Mouse (Mus musculus) liver, adult 2 months (tissue): ENCODE measurements at regions not wholly inside any gene's neighbourhood (a gene's known extent, or its start where the extent isn't known, plus 50 kb on each side); places are given as distances from the start of the nearest gene placed in this dataset.

Experiments used
- DNase-seq: peaks from one replicate; pipeline ENCODE4 v3.0.0-alpha.2; 2011; ENCODE audit warnings: low read depth, low spot score; ENCODE audit errors: extremely low read depth
- H3K27ac ChIP-seq: fragments of 200-500 bp; replicated peaks from 2 replicates; pipeline ENCODE4 v1.5.1; 2012; ENCODE audit warnings: low read depth, mild to moderate bottlenecking, control low read depth, inconsistent platforms, low read length; ENCODE audit not compliant: insufficient read depth
- H3K27me3 ChIP-seq: fragments of 200-500 bp; 2 replicates; pipeline ENCODE4 v1.6.1; 2012; ENCODE audit warnings: mild to moderate bottlenecking, moderate library complexity, low read length, inconsistent platforms; ENCODE audit not compliant: control insufficient read depth, insufficient read depth
- H3K36me3 ChIP-seq: fragments of 200-500 bp; 2 replicates; pipeline ENCODE4 v1.6.1; 2012; ENCODE audit warnings: low read length, inconsistent platforms; ENCODE audit not compliant: control insufficient read depth, insufficient read depth
- H3K4me1 ChIP-seq: fragments of 200-500 bp; 2 replicates; pipeline ENCODE4 v1.6.1; 2011; ENCODE audit warnings: low read length; ENCODE audit not compliant: control insufficient read depth, insufficient read depth
- H3K4me3 ChIP-seq: fragments of 200-500 bp; 2 replicates; pipeline ENCODE4 v1.5.1; 2011; ENCODE audit warnings: low read depth, mild to moderate bottlenecking, control low read depth, low read length, moderate library complexity; ENCODE audit not compliant: insufficient read depth
- H3K79me2 ChIP-seq: fragments of 200-500 bp; 2 replicates; pipeline ENCODE4 v1.6.1; 2012; ENCODE audit warnings: inconsistent platforms, mild to moderate bottlenecking, low read length, moderate library complexity; ENCODE audit not compliant: control insufficient read depth, insufficient read depth
- H3K9ac ChIP-seq: fragments of 200-500 bp; 2 replicates; pipeline ENCODE4 v1.6.1; 2012; ENCODE audit warnings: low read depth, mild to moderate bottlenecking, control low read depth, inconsistent platforms, low read length
- CTCF ChIP-seq: fragments of 200-500 bp; IDR thresholded peaks from 2 replicates; pipeline ENCODE4 v1.5.1; 2011; ENCODE audit warnings: low read depth, low read length, control low read depth
- POLR2A ChIP-seq: fragments of 200-500 bp; IDR thresholded peaks from 2 replicates; pipeline ENCODE4 v1.6.1; 2011; ENCODE audit warnings: low read length, control low read depth; ENCODE audit not compliant: insufficient read depth; ENCODE audit errors: extremely low read depth
- WGBS: fragments of 180-500 bp; shearing (Covaris S2); methylation state at CpG from one replicate; pipeline ENCODE4 v1.1.7; 2018; 5-methylcytosine and 5-hydroxymethylcytosine counted together

DNA sequence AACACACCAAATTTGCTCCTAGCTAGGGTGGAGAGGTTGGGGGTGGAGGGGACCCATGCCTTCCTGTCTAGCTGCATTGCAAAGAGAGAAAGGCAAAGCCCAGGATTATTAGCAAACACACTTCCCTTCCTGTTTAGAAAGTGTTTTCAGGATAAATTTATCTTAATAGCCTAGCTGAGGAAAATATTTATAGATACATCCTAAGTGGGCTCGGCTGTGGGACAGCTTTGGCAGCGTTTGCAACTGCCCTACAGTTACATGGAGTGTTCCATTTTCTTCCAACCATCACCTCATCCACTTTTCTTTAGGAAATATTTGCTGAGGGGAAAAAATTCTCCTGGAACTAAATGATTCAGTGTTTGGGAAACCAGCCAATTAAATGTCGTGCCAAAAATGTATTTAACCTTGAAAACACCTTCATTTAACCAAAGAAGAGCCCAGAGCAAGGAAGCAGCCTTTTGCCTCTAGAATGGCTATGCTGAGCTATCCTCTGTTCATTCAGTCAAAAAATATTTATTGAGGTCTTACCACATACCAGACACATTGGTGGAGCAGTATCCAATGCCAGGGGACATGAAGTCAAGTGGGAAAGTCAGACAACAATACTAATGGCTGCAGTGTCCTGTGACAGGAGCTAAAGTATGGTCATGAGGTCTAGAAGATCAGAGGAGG is 291.6 kb downstream of the Abcc12 start:
- no peak overlapping the region for H3K9ac ChIP-seq
- TF ChIP-seq CTCF (no peak), POLR2A (no peak)
- H3K79me2 ChIP-seq, result no peaks in the 10 kb centered on the region
- H3K4me3 ChIP-seq, result no peak overlapping the region
- H3K36me3 ChIP-seq, result no peaks in the 10 kb centered on the region
- no peaks in the 10 kb centered on the region for H3K4me1 ChIP-seq
- no peak overlapping the region for H3K27ac ChIP-seq
- H3K27me3 ChIP-seq, result no peaks in the 10 kb centered on the region
- 59% methylated on average over 3 of the region's 3 CpGs for WGBS
- no peak for DNase-seq

- no peak for DNase-seq
- TF ChIP-seq CTCF, result no peak
- TF ChIP-seq POLR2A, result no peak
- H3K36me3 ChIP-seq, result no peaks in the 10 kb centered on the region
- no peak overlapping the region for H3K27ac ChIP-seq
- H3K4me1 ChIP-seq, result no peaks in the 10 kb centered on the region
- H3K9ac ChIP-seq, result no peak overlapping the region
- no peaks in the 10 kb centered on the region for H3K27me3 ChIP-seq
- WGBS, result 79% methylated on average over 7 of the region's 7 CpGs
- no peaks in the 10 kb centered on the region for H3K79me2 ChIP-seq
- H3K4me3 ChIP-seq, result no peak overlapping the region
These were observed 297.6 kb downstream of the Abcc12 start for GRCm38 (mm10) chr8:86282922-86283321.

DNA sequence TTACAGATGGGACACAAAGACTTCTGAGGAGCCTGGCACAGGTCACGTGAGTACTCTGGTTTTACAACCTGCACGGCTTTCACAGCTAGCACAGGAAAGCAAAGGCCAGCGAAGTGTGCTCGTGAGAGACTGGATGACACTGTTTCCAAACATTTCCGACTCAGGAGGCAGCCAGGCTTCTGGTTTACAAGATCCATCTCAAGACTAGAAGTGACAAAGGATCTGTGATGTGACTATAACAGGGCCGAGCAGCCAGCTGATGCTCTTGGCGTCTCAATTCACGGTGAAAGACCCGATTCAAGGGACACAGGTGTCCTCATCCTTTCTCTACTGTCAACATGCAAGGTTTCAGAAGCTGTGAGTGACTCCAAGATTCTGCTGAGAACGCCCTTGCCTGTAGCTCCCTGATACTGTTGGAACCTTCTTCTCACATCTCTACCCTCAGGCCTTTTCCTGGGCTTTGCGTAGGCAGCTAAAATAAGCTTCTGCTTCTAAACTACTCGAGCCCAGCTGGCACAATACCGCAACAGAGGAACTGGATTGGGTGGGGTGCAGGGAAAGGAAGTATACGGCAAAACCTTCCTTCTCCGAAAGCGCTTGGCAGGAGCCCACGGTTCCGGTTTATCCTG is 300.3 kb downstream of the Abcc12 start:
- H3K27me3 ChIP-seq, result no peaks in the 10 kb centered on the region
- no peak overlapping the region for H3K9ac ChIP-seq
- H3K27ac ChIP-seq, result no peak overlapping the region
- no peaks in the 10 kb centered on the region for H3K79me2 ChIP-seq
- WGBS, result 85% methylated on average over 18 of the region's 18 CpGs
- no peak overlapping the region for H3K4me3 ChIP-seq
- H3K4me1 ChIP-seq, result no peaks in the 10 kb centered on the region
- no peak for TF ChIP-seq CTCF
- no peak for TF ChIP-seq POLR2A
- no peak for DNase-seq
- no peaks in the 10 kb centered on the region for H3K36me3 ChIP-seq

DNA sequence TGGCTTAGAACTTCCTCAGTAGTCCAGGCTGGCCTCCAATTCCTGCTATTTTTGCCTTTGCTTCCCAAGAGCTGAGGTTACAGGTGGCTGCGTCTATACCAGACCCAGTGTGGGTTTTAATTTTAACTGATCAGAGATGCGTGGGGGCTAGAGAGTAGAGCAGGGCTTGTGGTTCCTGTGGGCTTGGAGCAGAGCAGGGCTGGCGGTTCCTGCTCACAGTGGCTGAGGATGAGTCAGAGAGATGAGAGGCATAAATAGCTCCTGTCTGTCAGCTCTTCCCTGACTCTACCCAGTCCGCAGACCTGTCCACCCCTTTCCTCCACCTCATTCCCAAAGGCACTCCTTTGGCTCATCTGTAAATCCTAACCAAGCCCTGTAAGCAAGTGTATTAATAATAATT is 304.8 kb downstream of the Abcc12 start:
- Histone ChIP-seq H3K27me3 (0 out of 2 replicates have a peak, but pooled peaks cover 2% of the 10 kb centered on the region), H3K4me1 (no peaks in the 10 kb centered on the region), H3K79me2 (no peaks in the 10 kb centered on the region), H3K4me3 (no peak overlapping the region), H3K36me3 (no peaks in the 10 kb centered on the region), H3K27ac (no peak overlapping the region), H3K9ac (no peak overlapping the region)
- no peak for TF ChIP-seq CTCF
- no peak for TF ChIP-seq POLR2A
- 77% methylated on average over 4 of the region's 4 CpGs for WGBS
- DNase-seq, result no peak

DNA sequence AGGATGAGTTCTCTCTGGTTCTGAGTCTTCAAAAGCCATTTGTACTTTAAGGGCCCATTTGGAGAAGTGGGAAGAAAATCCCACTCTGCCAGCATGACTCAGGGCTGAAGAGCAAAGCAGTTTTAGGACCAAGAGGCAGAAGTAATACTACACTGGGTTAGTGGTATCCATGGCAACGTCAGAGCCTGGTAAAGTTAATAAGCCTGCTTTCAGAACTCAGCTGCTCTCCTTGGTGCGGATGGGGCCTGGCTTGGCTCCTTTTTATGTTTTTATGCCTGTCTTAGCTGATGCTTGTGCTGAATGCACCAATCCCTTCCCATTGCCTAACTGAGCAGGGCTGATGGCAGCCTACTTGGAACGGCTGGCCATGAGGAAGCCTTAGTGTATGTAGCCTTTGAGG is 306.7 kb downstream of the Abcc12 start:
- H3K27me3 ChIP-seq, result 0 out of 2 replicates have a peak, but pooled peaks cover 2% of the 10 kb centered on the region
- no peak for DNase-seq
- H3K36me3 ChIP-seq, result no peaks in the 10 kb centered on the region
- H3K4me1 ChIP-seq, result no peaks in the 10 kb centered on the region
- H3K4me3 ChIP-seq, result no peak overlapping the region
- WGBS, result 81% methylated on average over 3 of the region's 3 CpGs
- TF ChIP-seq POLR2A (no peak), CTCF (no peak)
- H3K27ac ChIP-seq, result no peak overlapping the region
- no peaks in the 10 kb centered on the region for H3K79me2 ChIP-seq
- H3K9ac ChIP-seq, result no peak overlapping the region

DNA sequence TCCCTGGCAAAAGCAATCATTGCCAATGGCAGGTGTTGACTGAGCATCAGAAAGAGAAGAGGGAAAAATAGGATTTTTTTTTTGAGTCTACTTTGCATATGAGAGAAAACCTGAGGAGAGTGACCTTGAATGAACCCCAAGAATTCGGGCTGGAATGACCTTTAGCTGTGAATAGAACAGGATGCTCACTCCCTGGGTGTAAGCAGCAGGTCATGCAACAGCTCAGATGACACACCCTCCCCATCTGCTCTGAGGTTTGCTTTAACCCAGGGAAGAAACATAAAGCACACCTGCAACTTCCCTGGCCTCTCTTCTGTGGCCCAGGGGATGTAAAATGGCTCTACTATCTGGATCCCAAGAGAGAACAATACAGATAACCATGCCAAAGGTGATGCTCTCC is 307.9 kb downstream of the Abcc12 start:
- Histone ChIP-seq H3K27me3 (0 out of 2 replicates have a peak, but pooled peaks cover 2% of the 10 kb centered on the region), H3K4me1 (no peaks in the 10 kb centered on the region), H3K9ac (no peak overlapping the region), H3K4me3 (no peak overlapping the region), H3K79me2 (no peaks in the 10 kb centered on the region), H3K27ac (no peak overlapping the region), H3K36me3 (no peaks in the 10 kb centered on the region)
- DNase-seq, result no peak
- 19% methylated on average over 1 of the region's 1 CpGs for WGBS
- TF ChIP-seq POLR2A, result no peak
- TF ChIP-seq CTCF, result no peak
